Mouse (Mus musculus) bone marrow macrophage, adult 2 months (primary cell): ENCODE data around the gene Ak3.

ENCODE experiments used
- CTCF ChIP-seq: IDR thresholded peaks from 2 replicates; pipeline ENCODE4 v1.5.1; 2012; ENCODE audit warnings: low read depth, mild to moderate bottlenecking, low read length, moderate library complexity
- POLR2A ChIP-seq: IDR thresholded peaks from 2 replicates; pipeline ENCODE4 v1.6.1; 2012; ENCODE audit warnings: mild to moderate bottlenecking, low read depth, low read length, borderline replicate concordance

DNA sequence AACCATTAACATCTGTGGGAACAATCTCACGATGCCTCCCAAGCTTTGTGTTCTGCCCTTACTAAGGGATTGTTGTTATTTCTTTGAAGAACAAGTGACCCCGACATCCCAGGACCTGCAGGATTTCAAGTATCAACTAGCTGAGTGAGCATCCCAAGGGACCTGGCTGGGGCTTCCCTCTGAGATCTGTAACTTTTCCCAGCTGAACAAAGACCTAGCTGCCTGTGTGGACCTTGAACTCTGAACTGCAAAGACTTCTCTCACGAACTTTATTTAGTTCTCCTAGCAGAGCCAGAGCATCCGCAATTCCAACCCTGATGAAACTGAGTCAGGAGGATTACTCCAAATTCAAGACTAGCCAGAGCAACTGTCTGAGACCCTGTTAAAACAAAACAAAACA lies 2.4 kb downstream of the Ak3 start:
- no peak for TF ChIP-seq CTCF
- TF ChIP-seq POLR2A = no peak
